Mouse (Mus musculus): ENCODE results near the gene Akap9. TPM values are rescaled to one million over a fixed set of nuclear protein-coding genes. Genes with fewer than 3 reads are reported as not detected.

Gene Akap9
- total RNA-seq, 4 experiments from 2014 or later = 47.7 to 55.0 (median 49.3) TPM

Other genes with a start within 250 kb of the Akap9 start
- 10 to 100 TPM; 17.7 to 21.2 (median 18.3) TPM for gene Ankib1, start 125.1 kb upstream of the Akap9 start, total RNA-seq (2022)
- 10 to 100 TPM; 11.4 to 16.0 (median 12.7) TPM for gene Krit1, start 124.9 kb upstream of the Akap9 start, total RNA-seq (2022)
- gene Lrrd1, start 82.9 kb upstream of the Akap9 start, total RNA-seq (2022) = not detected
- gene Mterf1a, start 34.1 kb upstream of the Akap9 start, total RNA-seq (2022) = 1 to 10 TPM; 1.2 to 2.5 (median 1.5) TPM
- gene Cyp51, start 176.7 kb downstream of the Akap9 start, total RNA-seq (2022) = 1 to 10 TPM; 2.4 to 3.9 (median 2.8) TPM

Measured in gastrocnemius, adult 8-10 months (tissue).